Mouse (Mus musculus) forelimb bud, embryonic 11.5 days (tissue): ENCODE measurements at regions not wholly inside any gene's neighbourhood (a gene's known extent, or its start where the extent isn't known, plus 50 kb on each side); places are given as distances from the start of the nearest gene placed in this dataset.

Experiments used
- DNase-seq: peaks from one replicate; pipeline ENCODE4 v3.0.0-alpha.2; 2012; ENCODE audit warnings: low read depth, low spot score

- DNase-seq: no peak
Observed at GRCm38 (mm10) chr2:157633286-157633685, 62.2 kb upstream of the Blcap start.

GRCm38 (mm10) chr2:157635670-157636069 is 64.6 kb upstream of the Blcap start:
- DNase-seq: peak; percentile 89

- DNase-seq: no peak
Observed at GRCm38 (mm10) chr2:157640873-157641272, 69.8 kb upstream of the Blcap start.

- DNase-seq: peak; percentile 85
Observed at GRCm38 (mm10) chr2:157663584-157664375, 73.4 kb upstream of the Ctnnbl1 start.

GRCm38 (mm10) chr2:157664481-157664880 is 72.7 kb upstream of the Ctnnbl1 start:
- no peak for DNase-seq

GRCm38 (mm10) chr2:157670191-157670590 is 67.0 kb upstream of the Ctnnbl1 start:
- DNase-seq: no peak

- DNase-seq: no peak
Observed at GRCm38 (mm10) chr2:157674906-157675305, 62.3 kb upstream of the Ctnnbl1 start.

- DNase-seq: no peak
Observed at GRCm38 (mm10) chr2:157676396-157677176, 60.6 kb upstream of the Ctnnbl1 start.

- no peak for DNase-seq
Observed at GRCm38 (mm10) chr2:157677262-157677661, 59.9 kb upstream of the Ctnnbl1 start.

GRCm38 (mm10) chr2:157681931-157682330 is 55.3 kb upstream of the Ctnnbl1 start:
- no peak for DNase-seq
